Mouse (Mus musculus): ENCODE results near the gene Trmt13. TPM values are rescaled to one million over a fixed set of nuclear protein-coding genes. Genes with fewer than 3 reads are reported as not detected.
A peak's percentile ranks its signal among the peaks of the same experiment; 100 is the strongest.
"Not testable (repeated sequence)": the region's sequence is repeated elsewhere in the genome, so short reads cannot be mapped to it uniquely, and the experiment has no call there.

Trmt13 gene
- 0.38 and 13.2 TPM in 2 replicates for total RNA-seq (2015; ENCODE audit: low replicate concordance)
- 10.1 and 10.7 TPM in 2 replicates for total RNA-seq (2017; ENCODE audit: low replicate concordance)

GRCm38 (mm10) chr3:116614295-116614892 is at the start of gene Trmt13:
Gene Trmt13, minus strand, starts transcription at chr3:116614587.
- ATAC-seq (replicated peaks; ENCODE audit: low FRiP score, poor library complexity, severe bottlenecking), result no peak

- ATAC-seq (replicated peaks; ENCODE audit: low FRiP score, poor library complexity, severe bottlenecking), result peak; percentile 98
These were observed 48.1 kb upstream of the Trmt13 start, which contains the start of gene Mfsd14a for GRCm38 (mm10) chr3:116662463-116662863. Gene Mfsd14a, minus strand, starts transcription at chr3:116662677.

DNA sequence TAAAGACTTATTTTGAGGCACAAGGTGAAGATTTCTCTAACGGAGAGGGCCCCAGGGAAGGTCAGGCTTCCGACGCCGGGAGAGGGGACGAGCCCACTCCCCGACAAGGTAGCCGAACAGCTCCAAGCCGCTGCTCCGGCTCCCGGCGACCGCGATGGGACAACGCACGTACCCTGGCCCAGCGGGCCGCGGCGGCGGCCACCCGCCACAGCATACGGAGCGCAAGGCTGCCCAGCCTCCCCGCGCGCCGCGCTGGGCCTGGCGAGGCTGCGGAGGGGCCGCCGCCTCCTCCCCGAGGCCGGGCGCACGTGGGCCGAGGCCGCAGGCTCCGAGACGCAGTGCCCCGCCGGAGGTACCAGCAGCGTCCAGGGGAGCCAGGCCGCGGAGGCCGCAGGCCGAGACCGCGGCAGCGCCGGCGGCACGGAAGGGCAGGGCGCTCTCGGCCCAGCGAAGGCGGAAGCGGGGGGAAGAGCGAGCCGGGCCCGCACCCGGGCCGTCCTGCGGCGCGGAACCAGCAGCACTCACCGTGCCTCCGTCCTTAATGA is 47.6 kb upstream of the Trmt13 start:
- ATAC-seq (replicated peaks; ENCODE audit: low FRiP score, poor library complexity, severe bottlenecking), result peak; percentile 53

- peak; percentile 5 for ATAC-seq (replicated peaks; ENCODE audit: low FRiP score, poor library complexity, severe bottlenecking)
These were observed 47.0 kb upstream of the Trmt13 start for GRCm38 (mm10) chr3:116661288-116661869.

DNA sequence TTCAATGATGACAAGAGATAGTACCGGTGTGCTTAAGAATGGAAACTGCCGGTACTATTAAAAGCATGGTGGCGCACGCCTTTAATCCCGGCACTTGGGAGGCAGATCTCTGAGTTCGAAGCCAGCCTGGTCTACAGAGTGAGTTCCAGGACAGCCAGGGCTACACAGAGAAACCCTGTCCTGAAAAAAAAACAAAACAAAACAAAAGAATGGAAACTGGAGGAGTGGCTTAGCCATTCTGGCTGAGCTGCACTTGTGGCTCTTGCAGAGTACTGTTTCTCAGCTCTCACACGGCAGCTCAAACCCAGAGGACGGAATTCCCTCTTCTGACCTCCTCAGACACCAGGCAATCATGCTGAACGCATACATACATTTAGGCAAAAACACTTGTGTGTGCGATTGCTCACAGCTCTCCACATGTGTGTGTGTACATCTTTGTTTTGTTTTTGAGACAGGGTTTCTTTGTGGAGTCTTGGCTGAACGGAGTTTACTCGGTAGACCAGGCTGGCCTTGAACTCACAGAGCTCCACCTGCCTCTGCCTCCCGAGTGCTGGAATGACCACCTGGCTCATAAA is 45.6 kb upstream of the Trmt13 start:
- no peak for ATAC-seq (replicated peaks; ENCODE audit: low FRiP score, poor library complexity, severe bottlenecking)

- ATAC-seq (replicated peaks; ENCODE audit: low FRiP score, poor library complexity, severe bottlenecking), result no peak
These were observed 44.7 kb upstream of the Trmt13 start for GRCm38 (mm10) chr3:116658928-116659565.

- ATAC-seq (replicated peaks; ENCODE audit: low FRiP score, poor library complexity, severe bottlenecking), result no peak
These were observed 42.0 kb upstream of the Trmt13 start for GRCm38 (mm10) chr3:116656184-116656965.

- ATAC-seq (replicated peaks; ENCODE audit: low FRiP score, poor library complexity, severe bottlenecking), result not testable (repeated sequence)
These were observed 39.7 kb upstream of the Trmt13 start for GRCm38 (mm10) chr3:116654051-116654450.

DNA sequence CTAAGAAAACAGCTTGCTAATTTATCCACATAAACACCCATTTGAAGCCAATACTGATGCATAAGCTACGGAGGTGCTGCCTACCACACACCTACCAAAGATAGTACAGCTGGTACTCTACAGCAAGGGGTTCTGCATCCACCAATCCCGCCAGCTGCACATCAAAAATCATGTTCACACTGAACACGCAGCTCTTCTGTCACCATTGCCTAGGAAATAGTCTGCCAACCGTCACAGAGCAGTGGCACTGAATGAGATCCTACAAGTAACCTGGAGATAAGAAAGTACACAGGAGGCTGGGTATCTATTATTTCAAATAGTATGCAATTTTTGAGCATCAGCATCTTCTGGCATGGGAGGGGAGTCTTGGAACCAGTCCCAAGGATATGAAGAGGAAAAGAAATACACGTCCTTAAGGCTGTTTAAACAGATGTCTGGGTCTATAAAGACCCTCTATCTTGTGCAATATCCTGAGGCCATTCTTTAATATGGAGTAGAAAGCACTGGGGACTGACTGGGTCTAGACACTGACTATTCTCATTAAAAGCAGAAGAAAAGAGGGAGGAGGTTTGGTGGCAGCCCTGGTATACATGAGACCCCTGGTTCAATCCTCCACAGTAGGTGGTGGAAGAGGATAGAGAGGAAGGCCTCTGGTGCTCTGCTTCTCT is 39.0 kb upstream of the Trmt13 start:
- ATAC-seq (replicated peaks; ENCODE audit: low FRiP score, poor library complexity, severe bottlenecking), result no peak

DNA sequence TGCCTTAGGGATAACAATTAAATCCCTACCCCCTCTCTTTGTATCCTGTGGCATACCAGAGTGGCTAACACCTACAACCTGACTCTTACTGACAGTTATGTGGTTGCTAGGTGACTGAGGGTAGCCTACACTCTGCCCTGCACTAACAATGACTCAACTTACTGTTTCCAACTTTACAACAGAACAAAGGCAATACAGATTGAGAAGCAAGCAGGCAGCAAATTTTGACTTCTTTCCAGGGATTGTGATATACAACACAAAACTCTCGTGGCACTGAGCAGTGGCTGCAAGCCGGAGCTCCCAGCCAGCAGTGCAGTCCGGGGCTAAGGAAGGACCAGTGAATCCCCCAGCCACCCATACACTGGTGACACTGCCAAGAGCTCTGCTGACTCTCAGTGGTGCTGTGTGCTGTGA is 37.7 kb upstream of the Trmt13 start:
- ATAC-seq (replicated peaks; ENCODE audit: low FRiP score, poor library complexity, severe bottlenecking), result no peak

- no peak for ATAC-seq (replicated peaks; ENCODE audit: low FRiP score, poor library complexity, severe bottlenecking)
These were observed 36.3 kb upstream of the Trmt13 start for GRCm38 (mm10) chr3:116650698-116651097.

- no peak for ATAC-seq (replicated peaks; ENCODE audit: low FRiP score, poor library complexity, severe bottlenecking)
These were observed 34.4 kb upstream of the Trmt13 start for GRCm38 (mm10) chr3:116648805-116649204.

GRCm38 (mm10) chr3:116646387-116646786 is 32.0 kb upstream of the Trmt13 start:
- no peak for ATAC-seq (replicated peaks; ENCODE audit: low FRiP score, poor library complexity, severe bottlenecking)

DNA sequence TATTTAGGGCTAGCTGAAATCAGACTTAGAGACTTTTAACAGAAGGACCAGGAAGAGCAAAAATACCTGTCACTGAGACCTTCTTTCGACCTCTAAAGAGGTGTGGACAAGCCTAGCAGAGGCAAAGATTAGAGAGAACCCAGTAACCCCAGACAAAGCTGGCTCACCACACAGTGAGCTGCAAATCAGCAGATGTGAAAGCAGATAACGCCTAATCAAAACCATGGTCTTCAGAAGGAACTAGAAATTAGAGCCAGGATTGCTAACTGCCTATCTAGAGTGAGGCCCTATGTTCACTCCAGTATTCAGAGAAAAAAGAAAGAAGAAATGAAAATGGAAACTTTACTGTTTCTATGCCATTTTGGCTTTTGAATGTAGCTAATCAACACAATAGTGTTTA is 28.0 kb upstream of the Trmt13 start:
- no peak for ATAC-seq (replicated peaks; ENCODE audit: low FRiP score, poor library complexity, severe bottlenecking)

DNA sequence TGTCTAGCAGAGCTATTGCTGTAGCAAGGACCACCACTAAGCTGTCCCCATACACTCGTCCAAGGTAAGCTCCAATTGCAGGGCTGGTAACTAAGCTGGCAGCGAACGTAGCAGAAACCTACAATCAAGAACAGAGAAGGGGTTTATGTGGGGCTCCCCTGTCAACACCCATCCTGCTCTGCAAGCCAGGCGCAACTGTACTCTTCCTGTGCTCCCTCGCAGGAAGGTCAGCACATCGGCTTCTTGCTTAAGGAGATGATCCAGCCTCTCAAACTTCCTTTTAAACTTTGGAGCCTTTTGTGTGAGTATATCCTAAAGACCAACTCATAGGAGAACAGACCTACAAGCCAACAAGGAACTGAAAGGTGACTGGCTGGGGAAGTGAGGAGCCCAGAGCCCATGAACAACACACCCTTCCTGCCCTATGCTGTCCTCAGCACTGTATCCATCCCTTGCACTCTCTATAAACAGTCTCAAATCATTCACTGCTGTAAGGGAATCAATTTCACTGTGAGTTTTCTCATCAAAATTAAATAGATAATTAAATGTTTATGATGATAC is 27.5 kb upstream of the Trmt13 start:
- no peak for ATAC-seq (replicated peaks; ENCODE audit: low FRiP score, poor library complexity, severe bottlenecking)

GRCm38 (mm10) chr3:116640024-116640423 is 25.6 kb upstream of the Trmt13 start:
- 0 out of 2 replicates have a peak, but pooled peaks have one; percentile 62 for ATAC-seq (replicated peaks; ENCODE audit: low FRiP score, poor library complexity, severe bottlenecking)

DNA sequence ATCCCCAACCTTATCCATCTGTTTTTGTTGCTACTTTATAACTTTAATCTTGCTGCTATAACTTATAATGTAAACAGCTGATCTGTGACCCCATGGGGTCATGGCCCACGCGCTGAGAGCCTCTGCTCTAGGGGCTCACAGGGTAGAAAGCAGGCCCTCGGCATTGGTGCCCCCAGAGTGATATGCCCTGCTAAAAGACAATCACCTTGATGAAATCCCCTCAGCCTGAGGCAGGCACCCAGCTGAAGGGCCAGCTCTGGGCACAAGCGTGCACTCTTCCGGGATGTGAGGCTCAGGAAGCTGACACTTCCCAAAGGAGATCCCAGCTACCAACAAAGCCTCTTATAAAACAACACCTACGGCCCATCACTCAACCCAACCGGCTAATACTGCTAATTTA is 24.2 kb upstream of the Trmt13 start:
- no peak for ATAC-seq (replicated peaks; ENCODE audit: low FRiP score, poor library complexity, severe bottlenecking)

GRCm38 (mm10) chr3:116637693-116638476 is 23.5 kb upstream of the Trmt13 start:
- no peak for ATAC-seq (replicated peaks; ENCODE audit: low FRiP score, poor library complexity, severe bottlenecking)
